In genomic region chr10:42204768-42205412, GRCm38 (mm10) we compare ENCODE assay signal across 8 mouse cellular contexts.
A peak's percentile ranks its signal among the peaks of the same experiment; 100 is the strongest.
DNase-seq lines count a peak whose midpoint lies in the region; ATAC-seq and TF ChIP-seq lines count a peak whose summit lies in the region.

No protein-coding gene starts in this region.

- H3K4me2 ChIP-seq in limb, embryonic 12.5 days, result no peak overlapping the region
- no peak overlapping the region for H3K4me2 ChIP-seq in midbrain, embryonic 15.5 days

- 0 out of 2 replicates have a peak, but pooled peaks cover 8% of the 10 kb centered on the region for H3K9me3 ChIP-seq in limb, embryonic 12.5 days
- no peaks in the 10 kb centered on the region for H3K9me3 ChIP-seq in midbrain, embryonic 15.5 days

- H3K36me3 ChIP-seq in limb, embryonic 12.5 days, result no peaks in the 10 kb centered on the region
- no peaks in the 10 kb centered on the region for H3K36me3 ChIP-seq in midbrain, embryonic 15.5 days (replicated peaks)

- no peak for TF ChIP-seq POLR2A in cerebellum, adult 2 months (IDR thresholded peaks at IDR 0.05; ENCODE audit: borderline replicate concordance, insufficient read depth, low read length)

- H3K9ac ChIP-seq in limb, embryonic 12.5 days (replicated peaks), result no peak overlapping the region
- no peak overlapping the region for H3K9ac ChIP-seq in midbrain, embryonic 15.5 days

- TF ChIP-seq CTCF in cerebellum, adult 2 months (IDR thresholded peaks at IDR 0.05; ENCODE audit: borderline replicate concordance, insufficient read depth, low read depth, low read length), result no peak

- peak in 1 of 2 experiments; percentile 46 for DNase-seq in cerebellum, adult 2 months
- no peak for DNase-seq in cerebellum, adult 11 months
- DNase-seq in 3T3-L1 (ENCODE audit: low read depth, low spot score), result peak; percentile 6
- DNase-seq in heart, adult 18-20 months, result peak; percentile 77 to 86
- DNase-seq in spleen, adult 12 weeks (ENCODE audit: low spot score), result no peak

- no peak overlapping the region for H3K4me3 ChIP-seq in cerebellum, adult 2 months (replicated peaks; ENCODE audit: insufficient read depth, low read depth, low read length)
- no peak overlapping the region for H3K4me3 ChIP-seq in limb, embryonic 12.5 days (replicated peaks)
- no peak overlapping the region for H3K4me3 ChIP-seq in midbrain, embryonic 15.5 days

- 18% methylated on average over 20 of the region's 20 CpGs for WGBS in cerebellum, adult 2 months
- WGBS in limb, embryonic 12.5 days, result 79% methylated on average over 20 of the region's 20 CpGs
- WGBS in midbrain, embryonic 15.5 days, result 87% methylated on average over 20 of the region's 20 CpGs

- ATAC-seq in limb, embryonic 12.5 days (ENCODE audit: insufficient number of reproducible peaks, insufficient read depth, low FRiP score, low TSS enrichment, low read depth), result no peak
- ATAC-seq in midbrain, embryonic 15.5 days (replicated peaks), result no peak
- ATAC-seq in monocyte, adult 5-6 weeks (replicated peaks; ENCODE audit: insufficient number of reproducible peaks, low FRiP score, low TSS enrichment, poor library complexity, severe bottlenecking), result no peak

- peak overlapping the region; percentile 5; the same call in 1 of the 2 replicates for H3K27ac ChIP-seq in cerebellum, adult 2 months (ENCODE audit: insufficient read depth, low read length)
- H3K27ac ChIP-seq in limb, embryonic 12.5 days, result peak overlapping the region; percentile 97
- no peak overlapping the region for H3K27ac ChIP-seq in midbrain, embryonic 15.5 days

- peaks cover 46% of the 10 kb centered on the region for H3K4me1 ChIP-seq in cerebellum, adult 2 months (ENCODE audit: control insufficient read depth, insufficient read depth, low read length)
- H3K4me1 ChIP-seq in limb, embryonic 12.5 days (replicated peaks), result peaks cover 44% of the 10 kb centered on the region
- peaks cover 3% of the 10 kb centered on the region; the same call in 1 of the 2 replicates for H3K4me1 ChIP-seq in midbrain, embryonic 15.5 days

- H3K27me3 ChIP-seq in cerebellum, adult 2 months (ENCODE audit: control insufficient read depth, insufficient read depth, low read length), result no peaks in the 10 kb centered on the region
- H3K27me3 ChIP-seq in limb, embryonic 12.5 days, result no peaks in the 10 kb centered on the region
- H3K27me3 ChIP-seq in midbrain, embryonic 15.5 days (replicated peaks), result no peaks in the 10 kb centered on the region

Comparison
In these comparisons a context has a peak if more than half of its experiments do, and no peak if none do; other contexts are left out.
1. DNase-seq: peak in 3T3-L1 (single experiment) and heart, adult 18-20 months (2 of 2); none in cerebellum, adult 11 months (single experiment) and spleen, adult 12 weeks (single experiment).